Mouse (Mus musculus) small intestine, adult 2 months (tissue): ENCODE data around the gene Sipa1l1.

Experiments used
- CTCF ChIP-seq: fragments of 200-500 bp; IDR thresholded peaks from 2 replicates; pipeline ENCODE4 v1.5.1; 2012; ENCODE audit warnings: low read depth, mild to moderate bottlenecking, control low read depth, inconsistent platforms, low read length, moderate library complexity, mixed read lengths; ENCODE audit not compliant: insufficient replicate concordance, insufficient read length; ENCODE audit errors: extremely low read depth
- POLR2A ChIP-seq: fragments of 200-500 bp; IDR thresholded peaks from 2 replicates; pipeline ENCODE4 v1.6.1; 2012; ENCODE audit warnings: low read depth, mild to moderate bottlenecking, control low read depth, inconsistent platforms, low read length, moderate library complexity

DNA sequence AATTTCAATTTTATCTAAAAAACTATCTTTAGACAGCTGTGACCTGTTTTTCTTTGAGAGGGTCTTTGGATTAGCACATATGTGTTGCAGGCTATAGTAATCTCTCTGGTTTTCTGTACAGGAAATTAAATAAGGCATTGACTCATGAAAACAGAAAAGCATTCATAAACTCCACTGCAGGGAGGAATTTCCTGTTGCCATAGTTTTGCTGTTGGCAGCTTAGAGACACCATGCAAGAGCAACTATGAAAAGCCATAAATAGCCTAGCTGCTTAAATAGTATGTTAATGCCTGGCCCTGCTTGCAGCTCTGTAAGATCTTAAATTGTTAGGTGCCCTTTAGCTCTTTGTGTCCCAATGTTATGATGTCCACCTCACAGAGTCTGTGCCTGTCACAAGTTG lies 204.9 kb downstream of the Sipa1l1 start:
- TF ChIP-seq POLR2A (no peak), CTCF (no peak)
